Comparison of ENCODE assay signal across 22 mouse cellular contexts in the genomic region with DNA sequence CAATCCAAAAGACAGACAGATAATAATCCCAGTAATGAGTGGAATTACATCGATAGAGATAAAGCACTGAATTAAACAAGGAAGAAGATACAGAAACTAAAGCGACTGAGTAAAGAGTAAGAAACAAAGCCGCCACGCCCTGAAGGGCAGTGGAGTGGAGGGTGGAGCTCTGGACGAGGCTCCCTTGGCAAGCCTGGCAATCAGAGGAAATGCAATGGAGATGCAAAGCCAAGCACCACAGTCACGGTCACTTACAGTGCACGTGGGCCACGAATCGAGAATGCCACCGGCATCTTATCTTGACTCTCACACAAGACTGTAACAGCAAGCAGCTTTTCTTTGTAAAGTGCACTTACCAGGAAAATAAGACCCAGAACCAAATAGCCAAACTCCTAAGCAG. TPM values are rescaled to one million over a fixed set of nuclear protein-coding genes. Genes with fewer than 3 reads are reported as not detected.
DNase-seq lines count a peak whose midpoint lies in the region; ATAC-seq and TF ChIP-seq lines count a peak whose summit lies in the region.
"Had no signal": no experiment of that assay in that cellular context is flagged by ENCODE, and none has a peak within 500 bp of the region (broad histone marks: within the 10 kb centered on the region; RNA-seq: fewer than 3 reads in every experiment).

No protein-coding gene starts in this region.

- no peaks in the 10 kb centered on the region for H3K27me3 ChIP-seq in lung, postnatal 0 days (replicated peaks; ENCODE audit: insufficient read depth, low read length)
- H3K27me3 ChIP-seq in liver, embryonic 16.5 days (ENCODE audit: control insufficient read depth, insufficient read depth, low read depth, low read length) = no peaks in the 10 kb centered on the region
- H3K27me3 ChIP-seq in stomach, postnatal 0 days (ENCODE audit: control insufficient read depth, insufficient read depth, low read length) = no peaks in the 10 kb centered on the region
- H3K27me3 ChIP-seq: forebrain, embryonic 13.5 days; heart, embryonic 12.5 days; midbrain, embryonic 13.5 days; neural tube, embryonic 13.5 days; Patski had no signal

- TF ChIP-seq CTCF in lung, postnatal 0 days (IDR thresholded peaks at IDR 0.05) = no peak
- TF ChIP-seq CTCF in lung, adult 2 months (IDR thresholded peaks at IDR 0.05; ENCODE audit: insufficient read depth, low read length) = no peak
- TF ChIP-seq CTCF in stomach, postnatal 0 days (IDR thresholded peaks at IDR 0.05; ENCODE audit: low read depth) = no peak

- H3K4me1 ChIP-seq in lung, postnatal 0 days (ENCODE audit: insufficient read depth, low read depth, low read length) = no peaks in the 10 kb centered on the region
- H3K4me1 ChIP-seq in lung, adult 2 months (ENCODE audit: control insufficient read depth, insufficient read depth, low read length) = no peaks in the 10 kb centered on the region
- peaks cover 14% of the 10 kb centered on the region for H3K4me1 ChIP-seq in liver, embryonic 16.5 days (ENCODE audit: control insufficient read depth, low read depth, low read length)
- no peaks in the 10 kb centered on the region for H3K4me1 ChIP-seq in stomach, postnatal 0 days (replicated peaks; ENCODE audit: control insufficient read depth, insufficient read depth)
- H3K4me1 ChIP-seq: embryonic facial prominence, embryonic 10.5 days; forebrain, embryonic 13.5 days; hindbrain, embryonic 10.5 days; midbrain, embryonic 13.5 days; neural tube, embryonic 13.5 days had no signal

- TF ChIP-seq EP300 in lung, postnatal 0 days (IDR thresholded peaks at IDR 0.05) = no peak
- no peak for TF ChIP-seq EP300 in stomach, postnatal 0 days (optimal IDR thresholded peaks at IDR 0.05)

- 57% methylated on average over 10 of the region's 10 CpGs for WGBS in lung, postnatal 0 days
- 63% methylated on average over 10 of the region's 10 CpGs for WGBS in lung, adult 2 months
- 28% methylated on average over 10 of the region's 10 CpGs for WGBS in liver, embryonic 16.5 days (ENCODE audit: insufficient replicate concordance)
- WGBS in stomach, postnatal 0 days = 58% methylated on average over 10 of the region's 10 CpGs

- peak; percentile 56 for ATAC-seq in lung, postnatal 0 days
- ATAC-seq in erythroblast, adult 5-6 weeks (replicated peaks; ENCODE audit: low FRiP score, poor library complexity, severe bottlenecking) = peak; percentile 84
- peak; percentile 61 for ATAC-seq in liver, embryonic 16.5 days (ENCODE audit: low read depth)
- no peak; the same call in 1 of the 2 replicates for ATAC-seq in stomach, postnatal 0 days (ENCODE audit: low FRiP score, low TSS enrichment)
- ATAC-seq in activated CD4-positive, CD25-positive, alpha-beta regulatory T cell, adult 4 months = no peak
- ATAC-seq: forebrain, embryonic 13.5 days; midbrain, embryonic 13.5 days; Patski had no signal

- DNase-seq in lung, postnatal 0 days (ENCODE audit: low spot score) = peak; percentile 39
- no peak for DNase-seq in lung, adult 2 months
- peak; percentile 37 for DNase-seq in stomach, postnatal 0 days (ENCODE audit: low spot score)
- no peak for DNase-seq in left cerebral cortex, adult 11 months (ENCODE audit: low spot score)
- DNase-seq: adrenal gland, postnatal 14 days; cerebellum, adult 11-12 months; cerebellum, postnatal 14 days; gastrocnemius, postnatal 36 days; kidney, adult 11 months; layer of hippocampus, postnatal 36 days; thymus, postnatal 4 days had no signal

- TF ChIP-seq POLR2A in lung, adult 2 months (IDR thresholded peaks at IDR 0.05; ENCODE audit: borderline replicate concordance, extremely low read depth, low read depth, low read length) = no peak

- H3K4me3 ChIP-seq in lung, postnatal 0 days (ENCODE audit: low read depth, low read length) = no peak overlapping the region
- H3K4me3 ChIP-seq in lung, adult 2 months (replicated peaks; ENCODE audit: extremely low read depth, low read depth, low read length) = no peak overlapping the region
- H3K4me3 ChIP-seq in liver, embryonic 16.5 days (ENCODE audit: low read depth, low read length) = no peak overlapping the region
- no peak overlapping the region for H3K4me3 ChIP-seq in stomach, postnatal 0 days (ENCODE audit: low read depth, low read length)
- H3K4me3 ChIP-seq: embryonic facial prominence, embryonic 10.5 days; forebrain, embryonic 13.5 days; heart, embryonic 12.5 days; hindbrain, embryonic 10.5 days; layer of hippocampus, adult 2 months; midbrain, embryonic 13.5 days; neural tube, embryonic 13.5 days had no signal

- no peak overlapping the region for H3K27ac ChIP-seq in lung, postnatal 0 days (ENCODE audit: low read length)
- peak overlapping the region; percentile 43; the same call in 1 of the 2 replicates for H3K27ac ChIP-seq in liver, embryonic 16.5 days (ENCODE audit: low read length)
- no peak overlapping the region for H3K27ac ChIP-seq in stomach, postnatal 0 days (replicated peaks)
- H3K27ac ChIP-seq: embryonic facial prominence, embryonic 10.5 days; forebrain, embryonic 13.5 days; hindbrain, embryonic 10.5 days; layer of hippocampus, adult 2 months; midbrain, embryonic 13.5 days; neural tube, embryonic 13.5 days had no signal

- H3K36me3 ChIP-seq in lung, postnatal 0 days (ENCODE audit: insufficient read depth, low read length) = no peaks in the 10 kb centered on the region
- H3K36me3 ChIP-seq in liver, embryonic 16.5 days (ENCODE audit: control insufficient read depth, insufficient read depth) = no peaks in the 10 kb centered on the region
- no peaks in the 10 kb centered on the region for H3K36me3 ChIP-seq in stomach, postnatal 0 days (ENCODE audit: control insufficient read depth, insufficient read depth, low read length)
- H3K36me3 ChIP-seq: neural tube, embryonic 13.5 days had no signal

- H3K9me3 ChIP-seq in lung, postnatal 0 days (ENCODE audit: low read length) = no peaks in the 10 kb centered on the region
- no peaks in the 10 kb centered on the region for H3K9me3 ChIP-seq in liver, embryonic 16.5 days (replicated peaks; ENCODE audit: control insufficient read depth, low read length)
- H3K9me3 ChIP-seq in stomach, postnatal 0 days (ENCODE audit: control insufficient read depth, low read length) = no peaks in the 10 kb centered on the region
- H3K9me3 ChIP-seq: embryonic facial prominence, embryonic 10.5 days; forebrain, embryonic 13.5 days; heart, embryonic 12.5 days; hindbrain, embryonic 10.5 days; midbrain, embryonic 13.5 days; neural tube, embryonic 13.5 days had no signal

- H3K4me2 ChIP-seq in lung, postnatal 0 days (replicated peaks; ENCODE audit: low read depth, low read length) = no peak overlapping the region
- H3K4me2 ChIP-seq in liver, embryonic 16.5 days (ENCODE audit: low read depth, low read length) = peak overlapping the region; percentile 1; the same call in 1 of the 2 replicates
- no peak overlapping the region for H3K4me2 ChIP-seq in stomach, postnatal 0 days (replicated peaks; ENCODE audit: low read depth)
- H3K4me2 ChIP-seq: forebrain, embryonic 13.5 days; heart, embryonic 12.5 days; midbrain, embryonic 13.5 days; neural tube, embryonic 13.5 days had no signal

- H3K9ac ChIP-seq in lung, postnatal 0 days (replicated peaks; ENCODE audit: low read depth) = no peak overlapping the region
- H3K9ac ChIP-seq in liver, embryonic 16.5 days (ENCODE audit: low read depth, low read length) = no peak overlapping the region
- no peak overlapping the region for H3K9ac ChIP-seq in stomach, postnatal 0 days (ENCODE audit: low read length)
- H3K9ac ChIP-seq: forebrain, embryonic 13.5 days; heart, embryonic 12.5 days; midbrain, embryonic 13.5 days; neural tube, embryonic 13.5 days had no signal

RNA-seq across cellular contexts. Expression of a gene that starts 35.0 kb away (rescaled TPM):
- 4.3 and 5.0 TPM in 2 replicates for polyA plus RNA-seq in lung, postnatal 0 days (2015; fragmentation: Nextera tagmentation; extraction: Ambion mirVana)
- polyA plus RNA-seq in lung, adult 2 months (2012; rRNA removed) = 17.3 and 18.7 TPM in 2 replicates
- total RNA-seq in erythroblast, adult 5-6 weeks (2015; ENCODE audit: low replicate concordance) = 92.0 and 100 TPM in 2 replicates
- total RNA-seq in erythroblast, adult 5-6 weeks (2017; ENCODE audit: low replicate concordance) = 129 and 143 TPM in 2 replicates
- polyA plus RNA-seq in liver, embryonic 16.5 days (2015; fragmentation: Nextera tagmentation; extraction: Ambion mirVana) = 18.5 and 20.0 TPM in 2 replicates
- polyA plus RNA-seq in stomach, postnatal 0 days (2015; fragmentation: Nextera tagmentation; extraction: Ambion mirVana) = 1.4 TPM in 2 replicates
- under 1 TPM in 1 of 2 experiments, not detected in 1; 0.11 TPM for polyA plus RNA-seq in activated CD4-positive, CD25-positive, alpha-beta regulatory T cell, adult 4 months (2017; shearing (Covaris generic))

Comparison
In these comparisons a context has a peak if more than half of its experiments do, and no peak if none do; other contexts are left out.
1. DNase-seq: peak in lung, postnatal 0 days (single experiment) and stomach, postnatal 0 days (single experiment); none in lung, adult 2 months (single experiment) and left cerebral cortex, adult 11 months (single experiment).
2. ATAC-seq: peak in lung, postnatal 0 days (single experiment), erythroblast, adult 5-6 weeks (single experiment) and liver, embryonic 16.5 days (single experiment); none in stomach, postnatal 0 days (single experiment) and activated CD4-positive, CD25-positive, alpha-beta regulatory T cell, adult 4 months (single experiment).